ENCODE assay signal across 8 mouse cellular contexts in the genomic region with DNA sequence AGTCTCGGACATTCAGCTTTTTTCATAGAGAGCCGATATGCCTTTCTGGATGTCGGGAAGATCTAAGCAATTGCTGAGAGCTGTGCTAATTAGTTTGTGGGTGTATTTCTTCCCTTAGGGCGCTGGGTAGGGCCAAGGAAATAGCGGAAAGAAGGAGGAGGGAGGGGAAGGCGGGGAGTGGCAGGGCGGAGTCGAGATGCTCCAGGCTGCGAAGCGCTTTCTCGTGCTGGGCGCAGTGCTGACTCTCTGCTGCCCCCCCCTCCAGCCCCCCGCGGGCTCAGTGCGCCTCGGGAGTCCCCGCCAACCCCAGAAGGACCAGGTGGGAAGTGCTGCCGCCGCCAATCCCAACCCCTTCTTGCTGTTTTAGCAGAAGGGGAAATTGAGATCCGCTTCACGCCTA. TPM values are rescaled to one million over a fixed set of nuclear protein-coding genes. Genes with fewer than 3 reads are reported as not detected.
DNase-seq lines count a peak whose midpoint lies in the region; ATAC-seq and TF ChIP-seq lines count a peak whose summit lies in the region.

No protein-coding gene starts in this region.

- peak overlapping the region; percentile 55 for H3K4me3 ChIP-seq in ES-Bruce4 (ENCODE audit: low read depth, low read length)
- H3K4me3 ChIP-seq in midbrain, embryonic 11.5 days (ENCODE audit: low read depth, low read length), result no peak overlapping the region

- no peak for TF ChIP-seq CTCF in ES-Bruce4 (IDR thresholded peaks at IDR 0.05; ENCODE audit: low read depth, low read length)

- TF ChIP-seq EP300 in ES-Bruce4 (IDR thresholded peaks at IDR 0.05; ENCODE audit: insufficient read depth, low read depth, low read length), result no peak

- ATAC-seq in midbrain, embryonic 11.5 days (ENCODE audit: low FRiP score), result no peak

- no peak overlapping the region for H3K27ac ChIP-seq in ES-Bruce4 (ENCODE audit: insufficient read depth, low read length)
- H3K27ac ChIP-seq in midbrain, embryonic 11.5 days (ENCODE audit: low read depth, low read length), result no peak overlapping the region

- WGBS in midbrain, embryonic 11.5 days, result 2% methylated on average over 21 of the region's 21 CpGs

- H3K27me3 ChIP-seq in ES-Bruce4 (ENCODE audit: control insufficient read depth, insufficient read depth, low read length, poor library complexity, severe bottlenecking), result 0 out of 2 replicates have a peak, but pooled peaks cover 2% of the 10 kb centered on the region
- peaks cover 54% of the 10 kb centered on the region for H3K27me3 ChIP-seq in midbrain, embryonic 11.5 days (ENCODE audit: control insufficient read depth, insufficient read depth, low read length)

- TF ChIP-seq POLR2A in ES-Bruce4 (IDR thresholded peaks at IDR 0.05; ENCODE audit: insufficient read depth, low read length), result no peak

- no peak overlapping the region for H3K4me2 ChIP-seq in midbrain, embryonic 11.5 days

- H3K36me3 ChIP-seq in ES-Bruce4 (ENCODE audit: control insufficient read depth, insufficient read depth, low read length, poor library complexity, severe bottlenecking), result no peaks in the 10 kb centered on the region
- H3K36me3 ChIP-seq in midbrain, embryonic 11.5 days (ENCODE audit: control insufficient read depth, insufficient read depth, low read length), result no peaks in the 10 kb centered on the region

- no peak overlapping the region for H3K9ac ChIP-seq in ES-Bruce4 (ENCODE audit: low read depth, poor library complexity, severe bottlenecking)
- no peak overlapping the region for H3K9ac ChIP-seq in midbrain, embryonic 11.5 days (ENCODE audit: low read length)

- H3K4me1 ChIP-seq in ES-Bruce4 (ENCODE audit: control insufficient read depth, insufficient read depth, low read length), result no peaks in the 10 kb centered on the region
- H3K4me1 ChIP-seq in midbrain, embryonic 11.5 days (ENCODE audit: control insufficient read depth, insufficient read depth, low read length), result peaks cover 8% of the 10 kb centered on the region

- DNase-seq in R1 (ENCODE audit: low read depth, low spot score), result peak; percentile 64
- DNase-seq in heart, adult 8-10 months (ENCODE audit: low spot score), result peak; percentile 62
- peak; percentile 57 for DNase-seq in kidney, postnatal 14 days
- DNase-seq in midbrain, embryonic 11.5 days (ENCODE audit: low spot score, missing footprints), result peak; percentile 87
- no peak for DNase-seq in spleen, adult 12 weeks (ENCODE audit: low spot score)
- no peak for DNase-seq in spleen, postnatal 36 days (ENCODE audit: low spot score in 2 of 2)
- no peak for DNase-seq in left cerebral cortex, adult 18-20 months (ENCODE audit: low spot score in 2 of 2)

- no peaks in the 10 kb centered on the region for H3K9me3 ChIP-seq in ES-Bruce4 (replicated peaks; ENCODE audit: control insufficient read depth, insufficient read depth, low read length, poor library complexity, severe bottlenecking)
- no peaks in the 10 kb centered on the region for H3K9me3 ChIP-seq in midbrain, embryonic 11.5 days (ENCODE audit: control insufficient read depth, low read length)

RNA-seq across cellular contexts. Expression of gene Fahd2a, which starts 38.6 kb away (rescaled TPM):
- 14.8 and 16.1 TPM in 2 replicates for polyA plus RNA-seq in ES-Bruce4 (2011; ENCODE audit: insufficient read depth, insufficient read length, low read depth, missing spikeins)
- total RNA-seq in heart, adult 8-10 months (2022), result 10 to 100 TPM; 42.1 to 59.5 (median 52.5) TPM
- 26.6 and 28.9 TPM in 2 replicates for polyA plus RNA-seq in midbrain, embryonic 11.5 days (2014; fragmentation: Nextera tagmentation; extraction: Ambion mirVana)
- total RNA-seq in left cerebral cortex, adult 18-20 months (2021), result 10 to 100 TPM; 18.3 to 19.4 TPM

RNA-seq across cellular contexts. Expression of gene Kcnip3, which starts 38.9 kb away (rescaled TPM):
- polyA plus RNA-seq in ES-Bruce4 (2011; ENCODE audit: insufficient read depth, insufficient read length, low read depth, missing spikeins), result 2.0 and 2.8 TPM in 2 replicates
- 1 to 10 TPM in 3 of 4 experiments, under 1 TPM in 1; 0.86 to 1.3 (median 1.2) TPM for total RNA-seq in heart, adult 8-10 months (2022)
- polyA plus RNA-seq in midbrain, embryonic 11.5 days (2014; fragmentation: Nextera tagmentation; extraction: Ambion mirVana), result 3.9 and 4.4 TPM in 2 replicates
- total RNA-seq in left cerebral cortex, adult 18-20 months (2021), result 100 to 1,000 TPM; 114 to 130 TPM

RNA-seq across cellular contexts. Expression of gene Gpat2, which starts 58.0 kb away (rescaled TPM):
- polyA plus RNA-seq in ES-Bruce4 (2011; ENCODE audit: insufficient read depth, insufficient read length, low read depth, missing spikeins), result 0.43 and 1.2 TPM in 2 replicates
- total RNA-seq in heart, adult 8-10 months (2022), result not detected
- 0.16 and 0.37 TPM in 2 replicates for polyA plus RNA-seq in midbrain, embryonic 11.5 days (2014; fragmentation: Nextera tagmentation; extraction: Ambion mirVana)
- under 1 TPM; 0.30 to 0.49 TPM for total RNA-seq in left cerebral cortex, adult 18-20 months (2021)

RNA-seq across cellular contexts. Expression of gene Prom2, which starts 58.3 kb away (rescaled TPM):
- 1.2 and 1.3 TPM in 2 replicates for polyA plus RNA-seq in ES-Bruce4 (2011; ENCODE audit: insufficient read depth, insufficient read length, low read depth, missing spikeins)
- under 1 TPM; 0.12 to 0.88 (median 0.25) TPM for total RNA-seq in heart, adult 8-10 months (2022)
- 0.32 TPM in 1 of 2 replicates, not detected in the other for polyA plus RNA-seq in midbrain, embryonic 11.5 days (2014; fragmentation: Nextera tagmentation; extraction: Ambion mirVana)
- under 1 TPM; 0.49 to 0.53 TPM for total RNA-seq in left cerebral cortex, adult 18-20 months (2021)

Comparison
In these comparisons a context has a peak if more than half of its experiments do, and no peak if none do; other contexts are left out.
1. DNase-seq: peak in R1 (single experiment), heart, adult 8-10 months (single experiment), kidney, postnatal 14 days (single experiment) and midbrain, embryonic 11.5 days (single experiment); none in spleen, adult 12 weeks (single experiment), spleen, postnatal 36 days (0 of 2) and left cerebral cortex, adult 18-20 months (0 of 2).
2. RNA of gene Kcnip3, which starts 38.9 kb away (total RNA-seq): 114 to 130 TPM in left cerebral cortex, adult 18-20 months; 0.86 to 1.3 TPM in heart, adult 8-10 months; every median in the first group is over 10 times any median in the second.